Mouse (Mus musculus) liver, embryonic 11.5 days (tissue): ENCODE results near the gene Glis3. TPM values are rescaled to one million over a fixed set of nuclear protein-coding genes. Genes with fewer than 3 reads are reported as not detected.

Source experiments
- ATAC-seq: fragments of 200-750 bp; cut with Nextera tagmentation; replicated peaks from 2 replicates; pipeline ENCODE4 v1.8.0; 2017; ENCODE audit warnings: moderate number of reproducible peaks, mild to moderate bottlenecking, moderate TSS enrichment, moderate library complexity; ENCODE audit not compliant: low FRiP score
- DNase-seq: peaks from one replicate; pipeline ENCODE4 v3.0.0-alpha.2; 2017; ENCODE audit warnings: low spot score
- H3K27ac ChIP-seq: fragments of 300-500 bp; sonication (generic); 2 replicates; pipeline ENCODE4 v1.5.1; 2014; ENCODE audit warnings: mild to moderate bottlenecking, low read depth, low read length, control low read depth
- H3K27me3 ChIP-seq: fragments of 300-500 bp; sonication (generic); replicated peaks from 2 replicates; pipeline ENCODE4 v1.6.1; 2014; ENCODE audit warnings: low read length, mixed read lengths; ENCODE audit not compliant: control insufficient read depth, insufficient read depth
- H3K36me3 ChIP-seq: fragments of 300-500 bp; sonication (generic); 2 replicates; pipeline ENCODE4 v1.6.1; 2014; ENCODE audit warnings: mild to moderate bottlenecking, low read length, moderate library complexity, mixed read lengths; ENCODE audit not compliant: control insufficient read depth, insufficient read depth
- H3K4me1 ChIP-seq: fragments of 300-500 bp; sonication (generic); replicated peaks from 2 replicates; pipeline ENCODE4 v1.6.1; 2014; ENCODE audit warnings: low read length, mixed read lengths; ENCODE audit not compliant: control insufficient read depth, insufficient read depth
- H3K4me2 ChIP-seq: fragments of 300-500 bp; sonication (generic); 2 replicates; pipeline ENCODE4 v1.6.1; 2014; ENCODE audit warnings: mild to moderate bottlenecking, control low read depth, moderate library complexity
- H3K4me3 ChIP-seq: fragments of 300-500 bp; sonication (generic); 2 replicates; pipeline ENCODE4 v1.5.1; 2014; ENCODE audit warnings: low read depth, low read length, control low read depth
- H3K9ac ChIP-seq: fragments of 300-500 bp; sonication (generic); 2 replicates; pipeline ENCODE4 v1.6.1; 2014; ENCODE audit warnings: low read depth, low read length, control low read depth
- H3K9me3 ChIP-seq: fragments of 300-500 bp; sonication (generic); 2 replicates; pipeline ENCODE4 v1.6.1; 2016; ENCODE audit warnings: low read length, inconsistent platforms, mixed read lengths; ENCODE audit not compliant: control insufficient read depth
- WGBS: fragments of 180-500 bp; shearing (Covaris S2); extraction: QIAGEN DNeasy Blood & Tissue Kit; methylation state at CpG from one replicate; pipeline ENCODE4 v1.1.7; 2014; 5-methylcytosine and 5-hydroxymethylcytosine counted together
- polyA plus RNA-seq: library from polyadenylated mRNA; unstranded; fragments of >200 nt; fragmentation: Nextera tagmentation; extraction: Ambion mirVana; gene quantifications from 2 replicates; pipeline ENCODE4 v1.2.1, GENCODE M21; 2014

The Glis3 gene
- polyA plus RNA-seq, 1 experiment from 2014 or later = 0.47 TPM

- 66% methylated on average over 9 of the region's 9 CpGs for WGBS
- Histone ChIP-seq H3K9ac (no peak overlapping the region), H3K9me3 (no peaks in the 10 kb centered on the region), H3K27ac (no peak overlapping the region), H3K4me1 (no peaks in the 10 kb centered on the region), H3K4me2 (no peak overlapping the region), H3K4me3 (no peak overlapping the region), H3K27me3 (no peaks in the 10 kb centered on the region), H3K36me3 (no peaks in the 10 kb centered on the region)
- DNase-seq = no peak
- no peak for ATAC-seq
These were observed 381.2 kb downstream of the Glis3 start for GRCm38 (mm10) chr19:28298669-28299068.

GRCm38 (mm10) chr19:28291596-28291995 is 388.3 kb downstream of the Glis3 start:
- no peaks in the 10 kb centered on the region for H3K36me3 ChIP-seq
- WGBS = 62% methylated on average over 4 of the region's 4 CpGs

GRCm38 (mm10) chr19:28289457-28289856 is 390.4 kb downstream of the Glis3 start:
- Histone ChIP-seq H3K4me3 (no peak overlapping the region), H3K4me1 (no peaks in the 10 kb centered on the region), H3K9ac (no peak overlapping the region), H3K27me3 (no peaks in the 10 kb centered on the region), H3K36me3 (no peaks in the 10 kb centered on the region), H3K9me3 (no peaks in the 10 kb centered on the region), H3K4me2 (no peak overlapping the region), H3K27ac (no peak overlapping the region)
- ATAC-seq (no peak), DNase-seq (no peak)
- WGBS = 68% methylated on average over 4 of the region's 4 CpGs

More at GRCm38 (mm10) chr19:28291596-28291995, 388.3 kb downstream of the Glis3 start:
- Histone ChIP-seq H3K9ac (no peak overlapping the region), H3K4me1 (no peaks in the 10 kb centered on the region), H3K27ac (no peak overlapping the region), H3K27me3 (no peaks in the 10 kb centered on the region), H3K9me3 (no peaks in the 10 kb centered on the region), H3K4me2 (no peak overlapping the region), H3K4me3 (no peak overlapping the region)
- ATAC-seq (no peak), DNase-seq (no peak)

- Histone ChIP-seq H3K27ac (no peak overlapping the region), H3K4me2 (no peak overlapping the region), H3K27me3 (no peaks in the 10 kb centered on the region), H3K36me3 (no peaks in the 10 kb centered on the region), H3K9me3 (no peaks in the 10 kb centered on the region), H3K4me1 (no peaks in the 10 kb centered on the region), H3K4me3 (no peak overlapping the region), H3K9ac (no peak overlapping the region)
- no peak for ATAC-seq
- WGBS = 41% methylated on average over 2 of the region's 2 CpGs
- DNase-seq = no peak
These were observed 392.4 kb downstream of the Glis3 start for GRCm38 (mm10) chr19:28287431-28287830.

DNA sequence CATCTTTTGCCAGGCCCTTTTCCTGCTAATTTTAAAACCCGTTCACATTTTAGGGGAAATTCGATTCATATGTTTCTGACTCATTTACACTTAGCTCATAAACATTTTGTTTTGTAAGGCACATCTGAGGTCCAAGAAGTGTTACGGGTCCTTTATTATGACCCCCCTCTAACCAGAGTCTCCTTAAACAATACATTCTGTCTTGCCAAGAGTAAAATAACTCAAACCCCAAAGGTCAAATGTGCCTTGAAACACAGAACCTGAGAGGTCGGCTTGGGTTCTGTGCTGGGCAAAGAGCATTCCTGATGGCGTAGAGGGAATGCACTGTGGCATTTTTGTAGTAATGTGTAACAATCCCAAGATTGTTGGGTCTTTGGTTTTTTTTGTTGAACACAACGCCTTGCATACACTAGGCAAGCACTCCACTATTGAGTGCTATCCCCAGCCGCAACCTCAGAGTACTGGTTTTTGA is 395.7 kb downstream of the Glis3 start:
- Histone ChIP-seq H3K4me3 (no peak overlapping the region), H3K4me2 (no peak overlapping the region), H3K36me3 (no peaks in the 10 kb centered on the region), H3K4me1 (no peaks in the 10 kb centered on the region), H3K9ac (no peak overlapping the region), H3K27me3 (no peaks in the 10 kb centered on the region), H3K9me3 (no peaks in the 10 kb centered on the region), H3K27ac (no peak overlapping the region)
- ATAC-seq (no peak), DNase-seq (no peak)
- 88% methylated on average over 7 of the region's 7 CpGs for WGBS

DNA sequence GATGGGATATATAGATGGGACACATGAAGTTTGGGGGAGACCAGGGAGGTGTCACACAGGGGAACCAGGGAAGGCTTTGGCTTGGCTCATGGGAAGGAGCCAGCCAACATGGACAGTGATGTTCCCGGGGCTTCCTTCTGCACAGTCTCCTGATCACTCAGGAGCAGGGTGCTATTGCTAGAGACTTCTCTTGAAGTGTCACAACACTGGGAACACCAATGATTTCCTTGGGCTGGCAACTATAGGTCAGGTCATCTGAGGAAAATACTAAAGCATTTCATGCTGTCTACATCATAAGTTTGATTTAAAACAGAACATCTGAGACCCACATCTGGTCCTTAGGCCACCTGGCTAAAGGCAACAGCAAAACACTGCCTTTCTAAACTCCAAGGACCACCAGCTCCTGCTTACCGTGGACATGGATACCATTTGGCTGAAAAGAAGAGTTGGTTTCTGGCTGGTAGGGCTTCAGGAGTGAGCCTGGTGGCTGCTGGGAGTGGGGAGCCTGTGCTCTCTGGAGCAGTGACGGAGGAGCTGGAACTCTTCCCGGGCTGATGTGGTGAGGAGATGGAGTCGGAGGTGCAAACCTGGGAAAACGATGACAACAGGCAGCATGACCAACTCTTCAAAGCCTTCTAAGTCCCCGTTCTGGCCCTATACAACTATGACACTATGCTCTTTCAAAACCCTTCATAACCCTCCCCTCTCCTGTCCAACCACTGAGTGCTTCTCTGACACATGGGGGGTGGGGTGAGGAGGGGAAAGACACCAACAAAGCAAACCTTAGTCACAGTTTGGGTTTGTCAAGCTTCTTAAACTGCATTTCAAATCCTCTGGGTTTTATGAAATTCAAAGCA is 396.4 kb downstream of the Glis3 start:
- ATAC-seq (no peak), DNase-seq (no peak)
- Histone ChIP-seq H3K4me1 (no peaks in the 10 kb centered on the region), H3K36me3 (no peaks in the 10 kb centered on the region), H3K4me3 (no peak overlapping the region), H3K27ac (no peak overlapping the region), H3K27me3 (no peaks in the 10 kb centered on the region), H3K9ac (no peak overlapping the region), H3K9me3 (no peaks in the 10 kb centered on the region), H3K4me2 (no peak overlapping the region)
- WGBS = 77% methylated on average over 7 of the region's 7 CpGs

- no peak overlapping the region for H3K4me3 ChIP-seq
- no peaks in the 10 kb centered on the region for H3K4me1 ChIP-seq
- no peaks in the 10 kb centered on the region for H3K9me3 ChIP-seq
- 75% methylated on average over 4 of the region's 4 CpGs for WGBS
- H3K27me3 ChIP-seq = no peaks in the 10 kb centered on the region
- ATAC-seq = no peak
- DNase-seq = no peak
- H3K36me3 ChIP-seq = no peaks in the 10 kb centered on the region
- no peak overlapping the region for H3K9ac ChIP-seq
- no peak overlapping the region for H3K27ac ChIP-seq
- no peak overlapping the region for H3K4me2 ChIP-seq
These were observed 398.5 kb downstream of the Glis3 start for GRCm38 (mm10) chr19:28281405-28281804.

DNA sequence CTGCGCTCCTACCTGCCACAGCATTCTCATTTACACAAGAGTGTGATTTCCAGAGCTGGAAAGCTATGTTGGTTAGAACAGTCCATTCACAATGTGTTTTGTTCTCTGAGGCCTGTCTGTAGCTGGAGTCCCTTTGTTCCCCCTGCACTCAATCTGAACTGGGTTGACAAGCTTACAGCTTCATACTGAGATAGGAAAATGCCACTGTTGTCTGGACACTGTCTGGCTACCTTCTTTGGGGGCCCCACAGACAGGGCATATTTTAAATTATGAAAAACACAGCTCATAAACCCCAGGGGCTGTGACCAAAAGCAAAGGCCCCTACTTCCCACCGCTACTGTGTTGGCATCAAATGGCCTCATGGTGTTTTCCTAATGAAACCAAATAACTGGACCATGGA is 402.8 kb downstream of the Glis3 start:
- Histone ChIP-seq H3K9me3 (no peaks in the 10 kb centered on the region), H3K4me1 (no peaks in the 10 kb centered on the region), H3K4me2 (no peak overlapping the region), H3K9ac (no peak overlapping the region), H3K36me3 (no peaks in the 10 kb centered on the region), H3K4me3 (no peak overlapping the region), H3K27me3 (no peaks in the 10 kb centered on the region), H3K27ac (no peak overlapping the region)
- ATAC-seq (no peak), DNase-seq (no peak)
- 82% methylated on average over 2 of the region's 2 CpGs for WGBS

- Histone ChIP-seq H3K36me3 (no peaks in the 10 kb centered on the region), H3K4me3 (no peak overlapping the region), H3K9me3 (no peaks in the 10 kb centered on the region), H3K9ac (no peak overlapping the region), H3K27ac (no peak overlapping the region), H3K4me2 (no peak overlapping the region), H3K27me3 (no peaks in the 10 kb centered on the region), H3K4me1 (no peaks in the 10 kb centered on the region)
- DNase-seq (no peak), ATAC-seq (no peak)
- WGBS = 55% methylated on average over 2 of the region's 2 CpGs
These were observed 405.4 kb downstream of the Glis3 start for GRCm38 (mm10) chr19:28274501-28274900.
